Mouse (Mus musculus) kidney, adult 2 months (tissue): Measurements from ENCODE around the gene Dusp3.

Source experiments
- CTCF ChIP-seq: fragments of 200-500 bp; conservative IDR thresholded peaks from 2 replicates; pipeline ENCODE4 v1.5.1; 2011; ENCODE audit warnings: low read depth, mild to moderate bottlenecking, control low read depth, low read length, moderate library complexity, mixed read lengths; ENCODE audit not compliant: insufficient read depth, insufficient read length
- POLR2A ChIP-seq: fragments of 200-500 bp; IDR thresholded peaks from one replicate; pipeline ENCODE4 v1.6.1; 2011; ENCODE audit warnings: low read depth, low read length, control low read depth

DNA sequence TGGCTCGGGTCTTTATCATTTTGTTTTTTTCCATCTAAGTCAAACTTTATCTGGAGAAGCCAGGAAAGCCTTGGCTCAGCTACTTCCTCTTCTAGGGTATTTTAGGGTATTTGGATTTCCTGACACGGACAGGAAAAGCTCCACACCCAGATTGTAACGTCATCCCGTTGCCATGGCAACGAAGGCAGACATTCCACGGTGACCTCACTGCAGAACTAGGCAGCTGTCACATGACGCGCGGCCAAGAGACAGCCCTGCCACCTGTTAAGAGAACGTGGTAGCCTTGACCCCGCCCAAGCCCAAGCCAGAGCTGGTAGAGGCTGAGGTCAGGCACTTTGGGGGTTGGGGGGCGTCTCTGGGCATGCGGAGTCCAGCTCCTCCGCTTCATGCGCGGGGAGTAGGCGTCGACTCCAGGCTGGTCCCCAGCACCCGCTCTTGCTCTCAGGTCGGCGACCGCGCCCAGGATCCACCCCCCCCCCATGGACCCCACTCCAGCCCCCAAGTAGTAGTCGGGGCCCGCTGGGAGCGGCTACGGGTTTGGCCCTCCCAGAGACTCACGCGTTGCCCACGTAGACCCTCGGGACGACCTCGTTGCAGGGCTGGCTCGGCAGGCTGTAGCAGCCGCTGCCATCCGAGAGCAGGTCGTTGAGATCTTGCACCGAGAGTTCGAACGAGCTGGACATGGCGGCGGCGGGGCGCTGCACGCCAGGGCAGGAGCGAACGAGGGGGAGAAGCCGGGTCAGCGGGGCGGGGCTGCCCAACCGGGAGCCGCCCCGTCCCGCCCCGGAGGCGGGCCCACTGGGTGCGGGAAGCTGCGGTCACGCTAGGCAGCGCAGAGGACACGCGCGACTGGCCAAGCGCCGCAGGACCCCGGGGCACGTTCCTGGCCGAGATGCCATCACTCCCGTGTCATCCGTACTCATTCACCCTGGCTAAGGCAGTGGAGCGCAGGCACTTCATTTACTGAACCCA, 2.5 kb downstream of the Dusp3 start, which contains the start of gene Cfap97d1:
- TF ChIP-seq POLR2A, result peak; percentile 11
- no peak for TF ChIP-seq CTCF
